In genomic region chr6:80019189-80019860, GRCm38 (mm10) we compare ENCODE assay signal across 10 mouse cellular contexts. TPM values are rescaled to one million over a fixed set of nuclear protein-coding genes. Genes with fewer than 3 reads are reported as not detected.
DNase-seq lines count a peak whose midpoint lies in the region; ATAC-seq and TF ChIP-seq lines count a peak whose summit lies in the region.
"Had no signal": no experiment of that assay in that cellular context is flagged by ENCODE, and none has a peak within 500 bp of the region (broad histone marks: within the 10 kb centered on the region; RNA-seq: fewer than 3 reads in every experiment).

No protein-coding gene starts in this region.

- H3K9me3 ChIP-seq in liver, embryonic 11.5 days (ENCODE audit: control insufficient read depth, low read length): no peaks in the 10 kb centered on the region
- no peaks in the 10 kb centered on the region for H3K9me3 ChIP-seq in liver, postnatal 0 days (ENCODE audit: low read length)
- no peaks in the 10 kb centered on the region for H3K9me3 ChIP-seq in forebrain, embryonic 12.5 days
- H3K9me3 ChIP-seq in intestine, postnatal 0 days (ENCODE audit: control insufficient read depth): no peaks in the 10 kb centered on the region

- no peak for TF ChIP-seq EP300 in liver, postnatal 0 days (IDR thresholded peaks at IDR 0.05; ENCODE audit: low read depth)

- no peaks in the 10 kb centered on the region for H3K27me3 ChIP-seq in liver, embryonic 11.5 days (replicated peaks; ENCODE audit: control insufficient read depth, insufficient read depth, low read length)
- H3K27me3 ChIP-seq in liver, postnatal 0 days (ENCODE audit: insufficient read depth, low read length): no peaks in the 10 kb centered on the region
- no peaks in the 10 kb centered on the region for H3K27me3 ChIP-seq in forebrain, embryonic 12.5 days
- H3K27me3 ChIP-seq in intestine, postnatal 0 days (replicated peaks; ENCODE audit: control insufficient read depth, insufficient read depth, low read length): no peaks in the 10 kb centered on the region

- no peak overlapping the region for H3K27ac ChIP-seq in liver, embryonic 11.5 days (ENCODE audit: low read depth, low read length)
- no peak overlapping the region for H3K27ac ChIP-seq in liver, postnatal 0 days (ENCODE audit: low read depth)
- H3K27ac ChIP-seq in forebrain, embryonic 12.5 days: no peak overlapping the region
- H3K27ac ChIP-seq in intestine, postnatal 0 days (ENCODE audit: low read depth, low read length): no peak overlapping the region

- TF ChIP-seq CTCF in liver, postnatal 0 days (IDR thresholded peaks at IDR 0.05; ENCODE audit: low read depth): no peak
- TF ChIP-seq CTCF in intestine, postnatal 0 days (IDR thresholded peaks at IDR 0.05; ENCODE audit: low read depth): no peak

- no peaks in the 10 kb centered on the region for H3K4me1 ChIP-seq in liver, embryonic 11.5 days (replicated peaks; ENCODE audit: control insufficient read depth, insufficient read depth, low read length)
- no peaks in the 10 kb centered on the region for H3K4me1 ChIP-seq in liver, postnatal 0 days (ENCODE audit: insufficient read depth)
- H3K4me1 ChIP-seq in forebrain, embryonic 12.5 days: no peaks in the 10 kb centered on the region
- H3K4me1 ChIP-seq in intestine, postnatal 0 days (replicated peaks; ENCODE audit: control insufficient read depth, insufficient read depth, low read length): no peaks in the 10 kb centered on the region

- H3K4me3 ChIP-seq in liver, embryonic 11.5 days (ENCODE audit: low read depth, low read length): peak overlapping the region; percentile 17; the same call in 1 of the 2 replicates
- no peak overlapping the region for H3K4me3 ChIP-seq in liver, postnatal 0 days (ENCODE audit: low read depth, low read length)
- H3K4me3 ChIP-seq in forebrain, embryonic 12.5 days (replicated peaks): peak overlapping the region; percentile 46
- H3K4me3 ChIP-seq in intestine, postnatal 0 days (ENCODE audit: low read depth, low read length): peak overlapping the region; percentile 7; the same call in 1 of the 2 replicates
- H3K4me3 ChIP-seq: myocyte had no signal

- peak; percentile 30 for DNase-seq in liver, embryonic 11.5 days (ENCODE audit: low spot score)
- DNase-seq in liver, postnatal 0 days: no peak
- peak; percentile 40 for DNase-seq in retina, postnatal 1 day
- no peak for DNase-seq in testis, postnatal 14 days (ENCODE audit: low spot score)
- no peak for DNase-seq in ovary, adult 18-20 months (ENCODE audit: low spot score)

- 7% methylated on average over 13 of the region's 14 CpGs for WGBS in liver, embryonic 11.5 days
- WGBS in liver, postnatal 0 days (ENCODE audit: insufficient replicate concordance): 4% methylated on average over 14 of the region's 14 CpGs
- WGBS in forebrain, embryonic 12.5 days: 4% methylated on average over 13 of the region's 14 CpGs
- WGBS in intestine, postnatal 0 days: 6% methylated on average over 14 of the region's 14 CpGs

- no peaks in the 10 kb centered on the region for H3K36me3 ChIP-seq in liver, embryonic 11.5 days (ENCODE audit: control insufficient read depth, insufficient read depth, low read length)
- no peaks in the 10 kb centered on the region for H3K36me3 ChIP-seq in liver, postnatal 0 days (replicated peaks; ENCODE audit: insufficient read depth, low read length)
- no peaks in the 10 kb centered on the region for H3K36me3 ChIP-seq in forebrain, embryonic 12.5 days (replicated peaks)
- no peaks in the 10 kb centered on the region for H3K36me3 ChIP-seq in intestine, postnatal 0 days (ENCODE audit: control insufficient read depth, insufficient read depth)

- ATAC-seq in liver, embryonic 11.5 days (replicated peaks; ENCODE audit: low FRiP score): no peak
- ATAC-seq in liver, postnatal 0 days: no peak
- ATAC-seq in forebrain, embryonic 12.5 days (ENCODE audit: low FRiP score): peak; percentile 75
- ATAC-seq in intestine, postnatal 0 days: no peak
- no peak for ATAC-seq in activated CD4-positive, CD25-positive, alpha-beta regulatory T cell, adult 4 months

- no peak overlapping the region for H3K9ac ChIP-seq in liver, embryonic 11.5 days (ENCODE audit: low read depth, low read length)
- H3K9ac ChIP-seq in liver, postnatal 0 days (replicated peaks): no peak overlapping the region
- H3K9ac ChIP-seq in forebrain, embryonic 12.5 days: peak overlapping the region; percentile 44
- no peak overlapping the region for H3K9ac ChIP-seq in intestine, postnatal 0 days (ENCODE audit: low read depth, low read length)

- peak overlapping the region; percentile 58 for H3K4me2 ChIP-seq in liver, embryonic 11.5 days
- H3K4me2 ChIP-seq in liver, postnatal 0 days (ENCODE audit: low read depth, low read length): no peak overlapping the region; the same call in 1 of the 2 replicates
- peak overlapping the region; percentile 71 for H3K4me2 ChIP-seq in forebrain, embryonic 12.5 days
- H3K4me2 ChIP-seq in intestine, postnatal 0 days (replicated peaks; ENCODE audit: low read depth): peak overlapping the region; percentile 46

RNA-seq across cellular contexts. Expression of gene Lrrtm4, which starts 0.6 kb away (rescaled TPM):
- polyA plus RNA-seq in liver, embryonic 11.5 days (2014; fragmentation: Nextera tagmentation; extraction: Ambion mirVana): 0.19 and 0.71 TPM in 2 replicates
- not detected in 2 replicates for polyA plus RNA-seq in liver, postnatal 0 days (2015; fragmentation: Nextera tagmentation; extraction: Ambion mirVana)
- 4.7 TPM in 2 replicates for polyA plus RNA-seq in forebrain, embryonic 12.5 days (2016; fragmentation: Nextera tagmentation; extraction: Ambion mirVana)
- 0.30 and 0.51 TPM in 2 replicates for polyA plus RNA-seq in intestine, postnatal 0 days (2015; fragmentation: Nextera tagmentation; extraction: Ambion mirVana)
- polyA plus RNA-seq in activated CD4-positive, CD25-positive, alpha-beta regulatory T cell, adult 4 months (2017; shearing (Covaris generic)): not detected
- polyA plus RNA-seq: gonadal fat pad, adult 2 months had no signal

Comparison
In these comparisons a context has a peak if more than half of its experiments do, and no peak if none do; other contexts are left out.
1. DNase-seq: peak in liver, embryonic 11.5 days (single experiment) and retina, postnatal 1 day (single experiment); none in liver, postnatal 0 days (single experiment), testis, postnatal 14 days (single experiment) and ovary, adult 18-20 months (single experiment).